Mouse (Mus musculus) cerebellum, adult (tissue): ENCODE measurements around the gene Cops3.
"Not testable (repeated sequence)": the region's sequence is repeated elsewhere in the genome, so short reads cannot be mapped to it uniquely, and the experiment has no call there.

Experiments
- ATAC-seq: cut with Nextera tagmentation; 2 replicates; pipeline ENCODE4 v1.9.2; 2017; ENCODE audit warnings: mild to moderate bottlenecking, moderate library complexity, mixed read lengths; ENCODE audit not compliant: insufficient number of reproducible peaks, low FRiP score, low TSS enrichment

Cops3 gene

GRCm38 (mm10) chr11:59839459-59840126 is at the start of gene Cops3:
Cops3 (minus strand) TSS chr11:59839838.
- peak; percentile 94 for ATAC-seq

- ATAC-seq: no peak
Observed at GRCm38 (mm10) chr11:59888151-59888550, 48.5 kb upstream of the Cops3 start.

- no peak for ATAC-seq
Observed at GRCm38 (mm10) chr11:59886952-59887351, 47.3 kb upstream of the Cops3 start.

DNA sequence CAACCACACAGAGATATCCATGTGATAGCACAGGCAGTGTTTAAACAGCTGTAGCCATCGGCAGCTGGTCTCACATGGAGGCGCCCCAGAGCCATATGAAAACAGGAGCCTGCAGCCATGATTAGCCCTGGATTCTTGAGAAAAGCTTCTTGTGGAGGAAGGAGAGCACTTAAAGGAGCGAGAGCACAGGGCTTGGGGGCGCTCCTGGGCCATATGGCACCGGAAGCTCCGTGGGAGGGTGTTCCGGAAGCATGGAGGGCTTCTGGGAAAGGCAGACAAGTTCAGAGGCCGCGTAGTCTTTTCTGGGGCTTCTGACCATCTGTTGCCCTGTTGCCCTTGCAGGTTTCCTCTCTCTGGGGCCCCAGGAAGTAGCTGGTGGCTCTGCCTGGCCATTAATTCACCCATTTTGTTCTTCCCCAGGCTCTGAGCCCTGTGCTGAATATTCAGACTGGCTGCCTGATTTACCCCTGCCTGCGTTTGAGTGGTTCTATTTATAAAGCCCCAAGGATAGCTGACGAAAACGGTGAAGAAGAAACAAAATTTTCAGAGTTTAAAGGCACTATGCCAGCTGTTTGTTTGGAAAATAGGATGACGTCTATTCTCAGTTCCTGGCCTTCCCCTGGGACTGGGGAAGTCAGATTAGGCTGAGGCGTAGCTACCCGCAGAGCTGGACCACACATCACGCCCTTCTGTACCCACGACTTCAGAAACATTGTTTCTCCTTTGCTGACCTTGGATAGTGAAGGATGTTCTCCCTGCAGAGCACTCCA is 45.8 kb upstream of the Cops3 start:
- ATAC-seq: no peak

- peak; percentile 52; the same call in 1 of the 2 replicates for ATAC-seq
Observed at GRCm38 (mm10) chr11:59880031-59880430, 40.4 kb upstream of the Cops3 start.

GRCm38 (mm10) chr11:59872124-59872523 is 32.5 kb upstream of the Cops3 start:
- no peak for ATAC-seq

DNA sequence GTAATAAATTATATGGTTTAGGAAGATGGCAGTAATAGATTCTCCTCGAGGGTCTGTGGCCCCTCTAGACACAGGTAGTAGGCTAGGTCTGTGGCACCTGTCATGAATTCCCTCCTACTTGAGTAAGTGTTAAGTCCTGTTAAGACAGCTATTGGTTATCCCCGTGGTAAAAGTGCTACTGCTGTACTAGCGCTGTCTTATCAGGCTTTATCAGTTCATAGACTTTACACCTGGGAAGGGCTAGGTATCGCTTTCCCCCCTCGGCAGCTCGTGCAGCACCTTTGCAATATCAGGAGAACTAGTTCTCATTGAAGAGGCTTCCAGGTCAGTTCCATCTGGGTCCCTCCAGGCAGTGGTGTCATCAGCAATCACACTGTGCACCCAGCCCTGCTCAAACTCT is 24.7 kb upstream of the Cops3 start:
- no peak for ATAC-seq

GRCm38 (mm10) chr11:59860467-59860866 is 20.8 kb upstream of the Cops3 start:
- ATAC-seq: no peak

GRCm38 (mm10) chr11:59852865-59853264 is 13.2 kb upstream of the Cops3 start:
- ATAC-seq: no peak

DNA sequence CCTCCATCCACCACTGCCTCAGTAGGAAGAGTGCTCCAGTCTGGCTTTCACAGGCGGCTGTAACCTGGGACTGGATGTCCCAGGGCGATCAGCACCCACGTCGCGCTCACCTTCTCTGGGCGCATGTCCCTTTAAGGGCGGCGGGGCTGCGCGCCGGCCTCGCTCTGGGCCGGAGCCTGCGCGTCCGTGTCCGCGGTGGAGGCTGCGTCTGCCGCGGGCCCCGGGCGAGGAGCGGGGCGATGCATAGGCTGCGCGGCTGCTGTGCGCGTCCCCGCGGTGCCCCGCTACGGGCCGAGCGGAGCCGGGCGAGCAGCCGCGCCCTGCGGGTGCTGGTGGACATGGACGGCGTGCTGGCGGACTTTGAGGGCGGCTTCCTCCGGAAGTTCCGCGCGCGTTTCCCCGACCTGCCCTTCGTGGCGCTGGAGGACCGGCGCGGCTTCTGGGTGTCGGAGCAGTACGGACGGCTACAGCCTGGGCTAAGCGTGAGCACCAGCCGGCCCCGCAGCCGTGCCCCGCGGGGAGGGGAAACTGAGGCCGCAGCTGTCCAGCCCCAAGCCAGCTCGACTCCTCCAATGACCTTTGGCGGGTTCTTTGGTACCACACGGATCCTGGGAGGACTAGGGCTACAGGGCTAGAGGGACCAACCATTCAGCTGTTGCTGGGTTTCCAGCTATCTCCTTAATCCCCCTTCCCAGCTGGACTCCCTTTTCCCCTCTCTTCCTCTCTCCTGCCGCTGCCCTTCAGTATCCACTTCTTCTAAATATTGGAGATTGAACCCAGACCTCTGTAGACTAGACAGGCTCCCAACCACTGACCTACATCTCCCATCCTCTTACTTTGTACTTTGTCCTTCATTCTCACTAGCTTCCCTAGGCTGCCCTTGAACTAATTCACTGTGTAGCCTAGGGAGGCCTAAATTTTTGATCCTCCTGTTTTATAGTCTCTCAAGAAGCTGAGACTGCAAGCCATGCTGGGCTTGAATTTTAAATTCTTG is 8.6 kb upstream of the Cops3 start:
- peak; percentile 87 for ATAC-seq

GRCm38 (mm10) chr11:59847131-59847530 is 7.5 kb upstream of the Cops3 start:
- ATAC-seq: no peak

- ATAC-seq: no peak
Observed at GRCm38 (mm10) chr11:59846311-59846710, 6.7 kb upstream of the Cops3 start.

DNA sequence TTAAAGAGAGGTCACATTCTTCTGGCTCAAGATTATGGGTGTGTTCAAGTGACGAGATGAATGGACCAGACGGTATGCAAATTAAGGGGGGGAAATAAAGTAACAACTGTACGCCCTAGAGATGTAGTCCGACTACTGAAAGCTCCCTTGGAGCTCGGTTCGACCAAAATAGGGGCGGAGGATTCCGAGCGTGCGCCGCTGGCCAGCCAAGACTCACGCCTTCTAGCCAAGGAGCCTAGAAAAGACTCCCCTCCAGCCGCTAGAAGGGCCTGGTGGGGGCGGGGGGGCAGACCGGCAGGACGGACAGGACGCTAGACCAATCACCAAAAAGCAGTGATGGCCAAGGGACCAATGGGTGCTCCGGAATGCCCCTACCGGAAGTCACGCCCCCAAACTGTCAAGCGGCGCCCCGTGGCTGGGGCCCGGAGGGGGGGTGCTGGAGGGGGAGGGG is 605 bp downstream of the Cops3 start, which contains the start of gene Nt5m:
Gene Nt5m (plus strand): TSS at position 440 of the 451 bp plus-strand sequence.
- peak; percentile 93 for ATAC-seq

- no peak for ATAC-seq
Observed at GRCm38 (mm10) chr11:59838426-59838825, 1.2 kb downstream of the Cops3 start.

DNA sequence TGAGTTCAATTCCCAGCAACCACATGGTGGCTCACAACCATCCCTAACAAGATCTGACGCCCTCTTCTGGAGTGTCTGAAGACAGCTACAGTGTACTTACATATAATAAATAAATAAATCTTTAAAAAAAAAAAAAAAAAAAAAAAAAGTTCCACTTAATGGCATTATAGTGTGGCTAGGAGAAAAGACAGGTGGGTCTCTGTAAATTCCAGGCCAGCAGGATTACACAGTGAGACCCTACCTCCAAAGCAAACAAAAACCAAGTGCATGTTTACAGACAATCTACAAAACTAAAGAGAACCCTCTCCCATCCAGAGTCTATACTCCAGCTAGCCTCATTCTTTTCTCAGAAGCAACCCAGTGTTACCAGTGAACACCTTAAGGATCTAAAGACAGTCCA is 1.8 kb downstream of the Cops3 start:
- ATAC-seq: not testable (repeated sequence)

DNA sequence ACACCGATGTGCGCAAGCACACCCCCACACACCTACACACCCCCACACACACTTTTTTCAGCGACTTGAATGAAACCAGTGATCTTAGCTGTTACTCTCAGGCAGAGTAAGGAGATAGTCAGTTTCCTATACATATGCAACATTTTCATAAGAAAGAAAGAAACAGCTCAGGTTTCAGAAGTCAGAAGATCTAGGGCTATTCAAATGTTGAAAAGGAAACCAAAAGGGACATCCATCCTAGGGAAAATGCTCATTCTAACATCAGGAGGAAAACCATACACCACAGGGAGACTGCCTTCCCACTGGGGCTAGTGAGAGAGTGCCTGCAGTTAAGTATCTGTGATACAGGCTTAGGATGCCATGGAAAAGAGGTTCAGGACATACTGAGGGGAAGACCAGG is 18.0 kb downstream of the Cops3 start:
- no peak for ATAC-seq

DNA sequence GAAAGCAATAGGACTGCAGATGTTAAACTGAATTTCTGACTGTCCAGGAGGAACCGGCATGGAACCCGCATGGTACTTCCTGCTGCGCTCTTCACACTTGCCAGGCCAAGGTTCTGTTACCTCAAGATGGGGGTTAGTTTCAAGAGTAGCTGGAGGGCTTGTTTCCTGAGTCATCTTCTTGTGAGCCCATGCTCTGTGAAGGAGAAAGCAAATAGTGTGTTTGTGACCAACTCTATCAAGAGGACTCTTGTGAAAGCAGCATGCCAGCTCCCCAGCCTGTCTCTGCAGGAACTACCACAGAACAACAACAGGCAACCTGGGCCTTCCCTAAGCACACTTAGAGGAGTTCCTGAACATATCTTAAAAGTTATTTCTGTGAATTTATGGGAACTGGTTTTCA is 21.7 kb downstream of the Cops3 start:
- no peak for ATAC-seq

GRCm38 (mm10) chr11:59815482-59816065 is 24.1 kb downstream of the Cops3 start:
- no peak for ATAC-seq

DNA sequence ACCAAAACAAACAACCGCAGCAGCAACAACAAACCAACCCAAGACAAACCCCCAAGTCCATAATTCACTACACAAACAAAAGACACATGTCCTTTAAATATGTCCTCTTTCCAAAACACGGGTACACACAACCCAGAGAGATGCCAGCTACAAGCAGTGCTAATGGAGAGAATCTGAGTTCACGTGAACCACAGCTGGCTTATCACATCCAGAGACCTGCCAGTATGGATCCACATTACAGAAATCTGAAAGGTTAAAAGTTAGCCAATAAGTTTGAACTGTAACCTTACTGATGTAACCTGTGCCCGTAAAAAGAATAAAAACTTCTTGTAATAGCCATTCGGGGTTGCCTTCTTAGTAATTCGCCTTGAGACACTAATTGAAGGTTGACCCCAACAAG is 24.7 kb downstream of the Cops3 start:
- ATAC-seq: no peak

DNA sequence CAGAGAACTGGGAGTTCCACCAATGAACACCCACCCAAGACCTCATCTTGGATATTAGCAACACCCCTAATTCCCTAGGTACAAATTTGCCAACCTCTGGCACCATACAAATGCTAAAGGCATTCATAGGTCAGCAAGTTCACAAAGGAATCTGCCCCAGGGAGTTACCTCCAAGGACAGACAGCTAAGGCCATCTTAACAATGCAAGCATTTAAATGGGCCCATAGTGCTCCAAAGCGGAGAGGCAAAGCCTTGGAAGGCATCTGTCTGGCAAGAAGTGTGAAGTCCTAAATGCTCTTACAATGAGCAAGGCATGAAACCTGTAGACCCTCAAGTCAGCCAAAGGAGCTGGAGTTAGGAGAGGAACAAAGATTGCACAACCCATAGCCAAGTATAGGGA is 25.3 kb downstream of the Cops3 start:
- no peak for ATAC-seq
